Mouse (Mus musculus) heart, postnatal 10 days (tissue): ENCODE measurements around the gene Abca6. TPM values are rescaled to one million over a fixed set of nuclear protein-coding genes. Genes with fewer than 3 reads are reported as not detected.

Source experiments
- DNase-seq, 2 experiments: peaks; one replicate each; pipeline ENCODE4 v3.0.0; 2021
- intact Hi-C: fragments of 180-260 bp; cut with DNase I; formaldehyde crosslinking; loops from one replicate; pipeline ENCODE4 v1.15.1; 2025
- total RNA-seq, 2 experiments: library from RNA; stranded (reverse); gene quantifications; 2 replicates each; pipeline ENCODE4 v1.2.3; 2021

Gene Abca6
- 1 to 10 TPM; 6.9 to 7.7 TPM for total RNA-seq

DNA sequence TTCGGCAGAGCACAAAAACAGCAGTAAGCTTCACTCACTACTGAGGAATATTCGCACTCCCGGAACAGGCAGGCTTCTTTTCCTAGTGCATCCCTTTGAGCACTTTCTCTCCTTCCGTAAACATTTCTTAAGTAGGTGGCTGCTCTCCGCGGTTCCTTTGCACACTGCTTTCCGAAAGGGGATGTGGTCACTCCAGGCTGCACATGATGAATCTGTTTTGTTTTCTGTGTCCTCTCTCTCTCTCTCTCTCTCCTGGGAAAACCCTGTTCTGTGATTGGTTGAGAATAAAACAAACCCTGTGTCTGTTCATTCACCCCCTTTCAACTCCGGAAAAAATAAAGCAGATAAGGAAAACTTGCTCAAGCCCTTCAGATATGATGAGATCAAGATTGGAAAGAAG, at the start of gene Abca6:
Gene Abca6, minus strand, starts transcription at position 243 of the 400 bp plus-strand sequence.
- intact Hi-C loops, result no loop called here
- peak; percentile 54 to 57 for DNase-seq

DNA sequence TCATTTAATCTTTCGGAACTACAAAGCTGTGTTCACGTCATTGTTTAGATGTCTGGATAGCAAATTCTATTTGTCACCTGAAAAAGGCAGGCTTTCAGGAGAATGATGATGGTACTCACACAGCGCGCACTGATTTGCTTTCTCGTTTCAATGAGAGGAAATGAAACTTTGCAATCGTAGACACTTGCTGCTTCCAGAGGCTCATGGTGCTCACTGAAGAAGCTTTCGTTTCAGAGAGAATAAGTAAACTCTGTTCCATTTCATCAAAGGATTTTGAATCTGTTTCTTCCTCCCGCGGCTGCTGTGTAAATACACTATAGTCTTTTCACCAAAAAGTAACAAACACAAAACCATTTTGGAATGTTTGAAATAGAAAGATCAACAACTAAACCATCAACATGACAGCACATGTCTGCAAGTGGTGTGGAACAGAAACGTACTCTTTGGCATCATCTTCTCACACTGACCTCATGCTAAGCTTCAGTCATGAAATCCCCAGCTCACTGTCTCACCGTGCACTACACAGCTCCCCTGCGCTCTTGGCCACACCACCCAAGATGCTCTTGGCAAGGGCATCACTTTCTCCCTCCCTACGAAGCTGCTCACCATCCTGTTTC, 46.4 kb upstream of the Abca6 start:
- no peak for DNase-seq
- intact Hi-C loops, result no loop called here

DNA sequence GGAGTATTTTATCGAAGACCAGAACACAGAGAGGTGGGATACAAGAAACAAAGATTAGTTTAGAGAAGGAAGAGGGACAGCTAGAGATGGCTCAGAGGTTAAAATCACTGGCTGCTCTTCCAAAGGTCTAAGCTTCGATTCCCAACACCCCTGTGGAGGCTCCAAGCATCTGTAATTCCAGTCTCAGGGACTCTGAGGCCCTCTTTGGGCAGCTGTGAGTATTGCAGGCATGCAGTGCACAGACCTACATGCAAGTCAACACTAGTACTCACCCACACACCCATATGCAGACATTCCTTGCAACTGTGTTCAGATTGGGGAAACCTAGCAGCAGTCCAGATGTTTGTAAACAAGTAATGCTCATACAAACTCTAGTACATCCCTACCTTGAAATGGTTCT, 39.0 kb upstream of the Abca6 start:
- intact Hi-C loops, result no loop called here
- no peak for DNase-seq

DNA sequence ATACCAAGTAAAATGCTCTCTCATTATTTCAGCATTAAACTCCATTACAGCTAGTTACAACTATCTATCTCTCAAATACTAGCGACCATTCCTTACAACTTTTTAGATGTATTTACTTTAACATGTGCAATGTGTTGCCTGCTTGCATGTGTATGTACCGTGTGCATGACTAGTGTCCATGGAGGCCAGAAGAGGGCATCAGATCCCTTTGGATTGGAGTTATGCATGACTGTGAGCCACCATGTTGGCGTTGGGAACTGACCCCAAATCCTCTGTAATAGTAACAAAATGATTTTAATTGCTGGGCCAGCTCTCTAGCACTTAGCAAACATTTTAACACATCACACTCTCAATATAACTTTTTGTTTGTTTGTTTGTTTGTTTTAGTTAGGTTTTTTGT, 36.8 kb upstream of the Abca6 start:
- intact Hi-C loops, result no loop called here
- no peak for DNase-seq

DNA sequence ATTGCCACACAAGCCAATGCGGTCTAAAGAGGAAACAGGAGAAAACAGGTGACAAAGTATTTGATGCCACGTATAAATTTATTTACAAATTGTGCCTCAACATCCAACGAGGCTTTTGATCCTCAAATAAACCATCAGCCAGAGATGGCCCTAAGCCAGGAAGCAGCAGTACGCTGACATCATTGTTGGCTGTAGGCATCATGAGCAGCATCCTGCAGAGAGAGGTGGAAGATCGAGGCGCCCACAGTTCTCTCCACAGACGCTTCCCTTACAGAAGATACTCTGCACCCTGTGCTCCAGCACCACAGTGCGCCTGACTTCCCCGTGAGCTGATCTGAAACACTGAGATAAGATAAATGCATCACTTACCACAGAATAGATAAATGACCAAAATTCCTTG, 36.1 kb upstream of the Abca6 start:
- intact Hi-C loops, result no loop called here
- DNase-seq, result peak in 1 of 2 experiments; percentile 13

DNA sequence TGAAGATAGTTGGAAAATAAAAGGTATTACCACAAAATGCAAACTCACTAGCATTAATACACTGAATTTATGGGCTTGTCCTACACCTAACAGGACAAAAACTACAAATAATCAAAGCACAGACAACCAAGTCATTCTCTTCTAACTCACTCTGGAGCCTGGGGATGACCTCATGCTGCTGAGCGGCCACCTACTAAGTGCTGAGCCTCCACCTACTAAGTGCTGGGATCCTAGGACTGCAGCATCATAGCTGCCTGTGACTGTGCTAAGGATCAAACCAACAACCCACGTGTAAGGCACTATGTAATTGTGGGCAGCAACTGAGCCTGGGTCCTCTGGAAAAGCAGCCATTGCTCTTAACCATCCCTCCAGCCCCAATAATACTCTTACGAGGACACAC, 34.8 kb upstream of the Abca6 start:
- intact Hi-C loops, result no loop called here
- no peak for DNase-seq

DNA sequence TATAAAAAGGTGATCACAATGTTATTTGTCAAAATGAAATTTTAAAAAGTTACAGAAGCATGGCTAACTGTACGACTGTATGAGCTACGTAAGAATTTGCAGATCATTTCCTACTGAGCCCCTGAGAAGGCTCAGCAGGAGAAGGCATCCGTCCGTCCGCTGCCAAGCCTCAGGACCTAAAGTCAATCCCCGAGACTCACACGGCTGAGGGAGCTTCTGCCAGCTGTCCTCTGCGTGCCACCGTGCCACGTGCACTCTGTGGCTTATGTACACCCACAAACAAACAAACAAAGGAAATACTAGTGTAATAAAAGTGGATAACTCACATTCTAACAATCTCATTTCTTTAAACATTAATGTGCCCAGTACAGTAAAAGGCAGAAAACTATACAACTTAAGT, 33.3 kb upstream of the Abca6 start:
- intact Hi-C loops, result no loop called here
- DNase-seq, result no peak

DNA sequence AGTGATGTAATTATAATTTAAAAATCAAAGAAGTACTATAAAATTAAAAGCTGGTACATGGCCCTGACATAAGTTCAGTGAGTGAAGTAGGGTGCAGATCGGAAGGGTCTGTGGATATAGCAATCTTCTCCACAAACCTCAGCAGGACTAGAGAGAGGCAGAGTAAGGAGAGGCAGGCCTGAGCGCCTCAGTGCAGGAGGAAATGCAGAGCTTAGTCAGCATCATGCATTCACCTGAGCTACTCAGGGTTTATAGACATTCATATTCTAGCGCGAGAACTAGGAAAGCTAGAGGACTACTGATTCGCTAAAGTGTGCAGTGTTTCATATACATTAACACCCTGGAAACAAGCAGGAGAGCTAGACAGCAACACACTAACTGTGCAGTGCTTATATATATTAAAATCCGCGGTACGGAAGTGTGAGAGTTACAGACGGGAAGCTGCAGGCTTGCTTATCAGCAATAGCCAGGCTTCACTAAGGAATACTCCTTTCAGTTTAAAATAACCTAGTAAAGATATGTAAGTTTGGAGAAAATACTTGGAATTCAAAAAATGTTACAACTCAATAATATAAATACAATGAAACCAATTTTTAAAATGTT, 32.7 kb upstream of the Abca6 start:
- no peak for DNase-seq
- intact Hi-C loops, result no loop called here

DNA sequence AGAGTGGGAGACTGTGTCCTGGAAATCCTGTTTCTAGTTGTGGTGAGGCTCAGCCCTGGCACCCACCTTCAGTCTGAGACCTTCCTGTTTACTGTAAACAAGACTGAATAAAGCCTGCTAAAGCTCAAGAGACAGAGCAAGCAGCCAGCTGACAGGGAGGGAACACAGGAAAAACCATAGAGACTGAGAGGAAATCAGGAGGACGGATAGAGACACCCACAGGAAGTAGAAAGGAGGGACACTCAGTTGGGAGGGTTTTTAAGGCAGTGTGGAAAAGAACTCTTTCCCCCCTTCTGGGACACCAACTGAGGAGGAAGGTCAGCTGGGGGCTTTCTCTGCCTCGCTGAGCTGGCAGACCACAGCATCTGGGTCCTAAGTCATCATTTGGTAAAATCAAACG, 23.2 kb upstream of the Abca6 start:
- no peak for DNase-seq
- intact Hi-C loops, result no loop called here

DNA sequence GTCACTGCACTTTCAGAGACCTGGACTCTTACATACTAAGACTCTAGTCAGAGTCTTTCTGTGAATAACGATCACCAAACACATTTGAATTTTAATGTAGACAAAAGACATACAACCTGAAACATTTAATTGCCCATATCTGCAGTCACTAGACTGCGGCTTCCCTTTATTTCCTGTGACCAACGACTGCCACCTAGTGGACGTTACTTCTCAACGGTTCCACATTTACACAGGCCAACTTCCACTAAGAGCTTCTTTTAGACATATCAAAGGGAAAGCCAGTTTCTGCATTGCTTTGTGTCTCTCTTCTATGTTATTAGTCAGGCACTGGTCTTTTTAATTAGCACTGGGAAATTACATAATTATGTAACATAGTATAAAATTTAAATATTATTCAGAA, 20.2 kb upstream of the Abca6 start:
- intact Hi-C loops, result no loop called here
- DNase-seq, result peak; percentile 64 to 80

DNA sequence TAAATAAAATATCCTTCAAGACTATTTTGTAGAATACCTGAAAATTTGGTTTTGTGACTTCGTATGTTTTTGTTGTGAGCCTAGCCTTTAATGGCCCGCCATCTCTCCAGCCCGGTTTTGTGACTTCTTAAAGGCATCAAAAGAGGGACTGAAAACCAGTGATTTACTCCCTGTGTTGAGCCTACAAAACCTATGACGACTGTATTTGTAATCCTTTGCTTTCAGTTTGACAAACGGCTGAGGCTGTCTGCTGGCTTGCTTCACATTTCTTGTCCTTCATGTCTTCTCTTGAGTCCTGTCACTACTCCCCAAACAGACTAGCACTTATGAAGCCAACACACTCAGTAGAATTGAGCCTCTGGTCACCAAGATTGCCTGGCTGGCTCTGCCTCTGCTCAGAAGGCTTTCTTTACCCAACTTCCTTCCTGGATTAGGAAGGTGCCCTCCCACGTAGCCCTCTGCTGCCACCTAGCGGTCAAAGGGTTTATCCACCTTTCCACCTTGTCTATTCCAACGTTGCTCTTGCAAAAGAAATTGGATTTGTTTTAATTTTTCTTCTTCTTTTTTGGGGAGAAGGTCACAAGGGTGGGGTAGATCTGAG, 16.8 kb upstream of the Abca6 start:
- intact Hi-C loops, result loop anchor here (1.0 to 5.0 kb wide), 3 partner anchors 376 to 596 kb away; no protein-coding TSS in a partner anchor
- DNase-seq, result peak; percentile 89 to 95

DNA sequence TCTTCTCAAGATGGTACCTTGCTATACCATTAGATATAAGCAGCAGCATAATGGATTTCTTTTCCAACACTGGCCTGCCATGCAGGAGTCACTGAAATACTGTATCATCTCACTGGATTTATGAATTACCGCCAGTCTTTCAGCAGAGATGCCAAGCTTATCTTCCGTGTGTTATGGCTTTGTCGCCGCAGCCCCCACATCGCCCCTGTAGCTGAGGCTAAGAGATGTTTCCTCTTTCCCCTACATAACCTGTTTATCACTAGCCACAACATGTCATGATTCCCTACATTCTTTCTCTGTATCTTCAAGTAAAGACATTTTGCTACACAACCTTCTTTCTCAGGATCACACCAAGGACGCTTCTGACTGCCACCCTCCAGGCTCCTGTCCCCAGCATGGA, 15.7 kb upstream of the Abca6 start:
- no peak for DNase-seq
- intact Hi-C loops, result loop anchor here (5.0 kb wide), 1 partner anchor 595 kb away; no protein-coding TSS in a partner anchor

DNA sequence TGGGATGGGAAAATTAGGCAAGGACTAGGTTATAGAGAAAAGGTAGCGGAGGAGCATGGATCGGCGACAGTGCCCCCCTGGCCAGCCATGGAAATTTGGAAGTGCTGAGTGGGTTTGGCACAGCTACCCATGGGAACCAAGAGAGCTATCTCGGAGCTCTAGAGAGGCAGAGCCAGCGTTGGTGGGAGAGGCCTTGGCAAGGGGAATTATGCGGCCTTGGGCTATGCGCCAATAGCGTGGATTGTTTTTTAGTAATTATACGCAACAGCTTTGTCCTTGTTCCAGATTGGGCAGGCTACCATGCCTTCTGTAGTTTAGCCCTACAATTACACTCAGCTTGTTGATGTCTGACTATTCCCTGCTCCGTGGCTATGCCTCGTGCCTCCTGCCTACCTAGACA, 15.2 kb upstream of the Abca6 start:
- intact Hi-C loops, result loop anchor here (5.0 kb wide), 1 partner anchor 594 kb away; no protein-coding TSS in a partner anchor
- DNase-seq, result peak in 1 of 2 experiments; percentile 10

DNA sequence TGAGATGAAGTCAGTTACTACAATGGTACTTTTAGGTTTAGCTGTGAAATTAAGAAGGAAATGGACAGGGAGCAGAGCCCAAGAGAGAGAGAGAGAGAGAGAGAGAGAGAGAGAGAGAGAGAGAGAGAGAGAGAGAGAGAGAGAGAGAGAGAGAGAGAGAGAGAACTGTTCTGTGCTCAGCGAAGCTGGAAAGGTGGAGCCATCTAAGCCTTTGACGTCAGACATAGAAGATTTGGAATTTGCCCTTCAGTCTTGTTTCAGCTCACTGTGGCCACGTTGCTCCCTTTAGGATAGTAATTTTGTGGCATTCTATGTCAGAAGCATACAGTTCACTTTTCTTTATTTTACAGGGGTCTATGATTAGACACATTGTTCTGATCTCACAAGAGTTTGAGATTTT, 10.3 kb upstream of the Abca6 start:
- intact Hi-C loops, result no loop called here
- no peak for DNase-seq

DNA sequence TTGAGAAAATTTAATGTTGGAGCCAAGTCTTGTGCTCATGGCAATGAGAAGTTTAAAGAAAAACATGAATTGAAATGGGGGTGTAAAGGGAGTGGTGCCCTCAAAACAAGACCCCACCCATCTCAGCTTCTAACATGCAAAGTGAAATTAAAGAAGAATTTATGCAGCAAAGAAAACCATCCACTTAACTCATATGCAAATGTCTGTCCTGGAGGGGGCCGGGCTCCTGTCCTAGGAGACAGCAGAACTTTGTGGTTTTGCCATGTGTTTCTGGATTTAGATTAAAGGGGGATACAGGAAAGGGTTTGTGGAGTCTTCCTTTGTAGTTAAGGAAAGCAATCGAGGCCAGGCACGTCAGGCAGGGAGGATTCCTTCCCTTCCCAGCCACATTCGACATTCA, 6.3 kb upstream of the Abca6 start:
- no peak for DNase-seq
- intact Hi-C loops, result no loop called here

DNA sequence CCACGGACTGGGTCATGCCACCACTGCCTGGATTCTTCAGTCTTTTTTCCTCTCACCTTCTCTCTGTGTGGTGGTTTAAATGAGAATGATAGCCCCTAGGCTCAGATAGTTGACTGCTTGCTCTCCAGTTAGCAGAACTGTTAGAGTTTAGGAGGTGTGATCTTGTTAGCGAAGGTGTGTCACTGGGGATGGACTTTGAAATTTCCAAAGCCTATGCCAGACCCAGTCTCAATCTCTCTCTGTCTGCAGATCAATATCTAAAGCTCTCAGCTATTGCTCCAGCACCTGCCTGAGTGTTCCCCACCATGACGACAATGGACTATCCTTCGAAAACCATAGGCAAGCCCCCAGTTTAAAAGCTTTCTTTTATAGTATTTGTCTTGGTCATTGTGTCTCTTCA, 5.5 kb upstream of the Abca6 start:
- DNase-seq, result no peak
- intact Hi-C loops, result no loop called here

DNA sequence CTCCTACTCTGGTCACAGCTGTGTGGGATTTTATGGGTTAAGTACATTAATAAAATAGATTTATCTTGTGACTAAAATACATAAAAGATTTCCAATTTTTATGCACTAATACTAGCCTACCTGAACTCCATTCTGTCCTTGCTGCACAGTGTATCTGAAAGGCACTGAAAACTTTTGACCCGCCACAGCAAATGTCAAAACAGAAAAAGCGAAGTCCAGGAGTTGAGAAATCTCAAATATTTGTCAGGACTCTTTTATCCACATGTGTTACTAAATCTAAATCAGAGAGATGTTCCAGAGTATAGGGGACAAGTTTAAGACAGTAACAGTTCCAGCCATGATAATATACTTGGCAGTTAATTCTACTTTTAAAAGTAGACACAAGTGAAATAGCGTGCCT, 680 bp upstream of the Abca6 start:
- intact Hi-C loops, result no loop called here
- DNase-seq, result no peak

DNA sequence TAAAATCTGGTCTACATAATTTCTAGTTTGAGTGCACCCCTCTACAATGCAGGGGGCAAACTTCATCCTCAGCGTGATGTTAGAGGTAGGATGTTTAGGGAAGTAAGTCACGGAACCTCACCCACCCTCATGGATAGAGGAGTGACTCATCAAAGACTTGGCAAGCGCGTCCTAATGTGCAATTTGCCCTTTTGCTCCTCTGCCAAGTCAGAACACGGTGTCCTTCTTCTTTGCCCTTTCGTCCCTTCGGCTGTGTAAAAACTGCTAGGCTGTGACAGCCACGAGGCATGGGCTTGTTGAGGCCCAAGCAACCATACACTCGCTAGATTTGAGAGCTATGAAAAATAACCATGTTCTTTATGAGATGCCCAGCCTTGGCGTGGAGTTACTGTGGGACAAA, 6.8 kb downstream of the Abca6 start:
- DNase-seq, result peak in 1 of 2 experiments; percentile 17
- intact Hi-C loops, result no loop called here

DNA sequence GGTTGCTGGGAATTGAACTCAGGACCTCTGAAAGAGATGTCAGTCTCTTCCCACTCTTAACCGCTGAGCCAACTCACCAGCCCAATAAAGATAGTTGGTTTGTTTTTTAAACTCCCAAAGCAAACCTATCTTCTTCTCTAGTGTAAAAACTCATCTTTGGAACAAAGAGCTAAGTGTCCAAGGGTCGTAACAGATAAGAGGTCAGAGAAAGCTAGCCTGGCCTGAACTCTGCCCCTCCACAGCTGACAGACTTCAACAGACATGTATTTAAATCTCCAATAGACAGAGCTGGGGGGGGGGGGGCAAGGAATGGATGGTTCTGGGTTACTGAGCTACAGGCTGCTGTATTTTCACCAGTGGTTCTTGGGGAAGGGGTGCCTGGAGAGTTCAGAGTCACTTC, 14.1 kb downstream of the Abca6 start:
- no peak for DNase-seq
- intact Hi-C loops, result no loop called here

DNA sequence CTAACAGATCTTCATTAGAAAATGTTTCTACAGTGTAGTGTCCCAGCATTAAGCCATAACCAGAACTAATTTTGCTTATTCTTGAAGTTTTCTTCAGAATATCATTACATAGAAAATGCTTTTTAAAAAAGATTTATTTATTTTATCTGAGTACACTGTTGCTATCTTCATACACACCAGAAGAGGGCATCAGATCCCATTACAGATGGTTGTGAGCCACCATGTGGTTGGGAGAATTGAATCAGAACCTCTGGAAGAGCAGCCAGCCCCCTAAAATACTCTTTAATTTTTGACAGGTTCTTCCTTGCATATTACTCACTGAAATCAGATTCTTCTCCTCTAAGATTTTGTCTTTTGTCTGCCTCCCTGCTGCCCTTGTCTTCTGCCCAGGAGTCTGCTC, 18.6 kb downstream of the Abca6 start:
- intact Hi-C loops, result no loop called here
- no peak for DNase-seq

DNA sequence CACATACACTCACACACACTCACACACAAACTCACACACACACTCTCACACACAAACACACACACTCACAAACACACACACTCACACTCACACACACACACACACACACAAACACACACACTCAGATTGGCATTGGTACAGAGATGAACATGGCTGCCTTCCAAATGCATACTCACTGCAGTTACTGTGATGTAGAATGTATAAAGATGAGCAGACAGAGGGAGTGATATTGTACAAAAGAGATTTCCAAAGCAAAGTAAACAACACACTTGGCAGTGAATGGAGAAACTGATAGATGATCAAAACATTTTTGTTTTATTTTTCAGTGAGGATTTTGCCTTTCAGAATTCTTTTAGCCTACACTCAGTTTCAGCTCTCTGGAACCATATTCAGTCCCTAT, 34.5 kb downstream of the Abca6 start:
- DNase-seq, result no peak
- intact Hi-C loops, result no loop called here

DNA sequence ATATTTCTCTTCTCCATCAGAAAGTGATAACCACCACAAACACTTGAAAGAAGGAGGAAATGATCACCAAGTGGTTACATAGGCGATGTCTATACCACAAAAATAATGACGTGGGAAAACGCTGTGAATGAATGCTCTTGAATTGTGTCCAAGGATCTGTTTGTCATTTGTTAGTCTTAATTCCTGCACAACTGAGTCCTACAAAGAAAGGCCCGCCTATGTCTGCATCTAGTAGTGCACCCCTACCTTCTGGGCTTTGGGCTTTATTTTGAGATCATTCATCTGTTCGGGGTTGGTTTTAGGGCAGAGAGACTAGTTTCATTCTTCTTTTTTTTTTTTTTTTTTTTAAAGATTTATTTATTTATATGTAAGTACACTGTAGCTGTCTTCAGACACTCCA, 47.6 kb downstream of the Abca6 start:
- intact Hi-C loops, result no loop called here
- no peak for DNase-seq
